Mouse (Mus musculus): Measurements from ENCODE around the gene Smpd1. TPM values are rescaled to one million over a fixed set of nuclear protein-coding genes. Genes with fewer than 3 reads are reported as not detected.

Smpd1 gene
- polyA plus RNA-seq, 1 experiment from 2014 or later, result 45.7 TPM

DNA sequence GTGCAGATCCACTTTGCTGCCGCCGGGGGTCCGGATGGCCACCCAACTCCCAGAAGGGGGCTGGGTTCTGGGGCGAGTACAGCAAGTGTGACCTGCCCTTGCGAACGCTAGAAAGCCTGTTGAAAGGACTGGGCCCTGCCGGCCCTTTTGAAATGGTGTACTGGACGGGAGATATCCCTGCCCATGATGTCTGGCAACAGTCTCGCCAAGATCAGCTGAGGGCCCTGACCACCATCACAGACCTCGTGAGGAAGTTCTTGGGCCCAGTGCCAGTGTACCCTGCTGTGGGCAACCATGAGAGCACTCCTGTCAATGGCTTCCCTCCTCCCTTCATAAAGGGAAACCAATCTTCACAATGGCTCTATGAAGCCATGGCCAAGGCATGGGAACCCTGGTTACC, 1.4 kb downstream of the Smpd1 start:
- peaks cover 20% of the 10 kb centered on the region for H3K36me3 ChIP-seq (ENCODE audit: control insufficient read depth, insufficient read depth, low read length)
- no peaks in the 10 kb centered on the region for H3K9me3 ChIP-seq (ENCODE audit: control insufficient read depth, low read length)
- H3K9ac ChIP-seq (ENCODE audit: low read depth, low read length), result no peak overlapping the region
- ATAC-seq (ENCODE audit: low FRiP score, low TSS enrichment), result no peak
- WGBS, result 94% methylated on average over 10 of the region's 10 CpGs
- H3K27me3 ChIP-seq (ENCODE audit: control insufficient read depth, insufficient read depth, low read length), result no peaks in the 10 kb centered on the region
- H3K4me3 ChIP-seq (ENCODE audit: low read length), result no peak overlapping the region
- H3K27ac ChIP-seq (ENCODE audit: low read depth, low read length), result no peak overlapping the region
- H3K4me2 ChIP-seq (replicated peaks; ENCODE audit: low read depth, low read length), result no peak overlapping the region
- H3K4me1 ChIP-seq (ENCODE audit: control insufficient read depth, insufficient read depth, low read length), result peaks cover 10% of the 10 kb centered on the region; the same call in 1 of the 2 replicates

DNA sequence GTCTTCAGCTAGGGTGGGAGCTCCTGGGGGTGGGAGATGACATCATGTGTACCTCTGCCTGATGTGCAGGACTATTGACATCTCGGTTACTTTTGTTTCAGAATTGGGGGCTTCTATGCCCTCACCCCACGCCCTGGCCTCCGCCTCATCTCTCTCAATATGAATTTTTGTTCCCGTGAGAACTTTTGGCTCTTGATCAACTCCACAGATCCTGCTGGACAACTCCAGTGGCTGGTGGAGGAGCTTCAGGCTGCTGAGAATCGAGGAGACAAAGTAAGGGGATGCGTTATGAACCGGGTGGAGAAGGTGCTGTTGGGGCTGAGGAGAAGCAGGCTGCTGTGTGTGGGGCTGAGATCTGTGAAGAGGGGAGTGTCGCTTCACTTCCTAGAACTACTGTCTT, 2.2 kb downstream of the Smpd1 start:
- Histone ChIP-seq H3K27me3 (ENCODE audit: control insufficient read depth, insufficient read depth, low read length) (no peaks in the 10 kb centered on the region), H3K4me3 (ENCODE audit: low read length) (no peak overlapping the region), H3K9me3 (ENCODE audit: control insufficient read depth, low read length) (no peaks in the 10 kb centered on the region), H3K27ac (ENCODE audit: low read depth, low read length) (no peak overlapping the region), H3K9ac (ENCODE audit: low read depth, low read length) (no peak overlapping the region), H3K36me3 (ENCODE audit: control insufficient read depth, insufficient read depth, low read length) (peaks cover 24% of the 10 kb centered on the region), H3K4me1 (ENCODE audit: control insufficient read depth, insufficient read depth, low read length) (peaks cover 10% of the 10 kb centered on the region; the same call in 1 of the 2 replicates), H3K4me2 (replicated peaks; ENCODE audit: low read depth, low read length) (no peak overlapping the region)
- ATAC-seq (ENCODE audit: low FRiP score, low TSS enrichment), result no peak
- 91% methylated on average over 8 of the region's 8 CpGs for WGBS

DNA sequence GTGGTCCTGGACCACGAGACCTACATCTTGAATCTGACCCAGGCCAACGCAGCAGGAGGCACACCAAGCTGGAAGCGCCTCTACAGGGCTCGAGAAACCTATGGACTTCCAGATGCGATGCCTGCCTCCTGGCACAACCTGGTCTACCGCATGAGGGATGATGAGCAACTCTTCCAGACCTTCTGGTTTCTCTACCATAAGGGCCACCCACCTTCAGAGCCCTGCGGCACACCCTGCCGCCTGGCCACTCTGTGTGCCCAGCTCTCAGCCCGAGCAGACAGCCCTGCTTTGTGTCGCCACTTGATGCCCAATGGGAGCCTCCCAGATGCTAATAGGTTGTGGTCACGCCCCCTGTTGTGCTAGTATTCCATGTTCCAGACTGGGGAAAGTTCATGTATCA, 3.5 kb downstream of the Smpd1 start:
- Histone ChIP-seq H3K9me3 (ENCODE audit: control insufficient read depth, low read length) (no peaks in the 10 kb centered on the region), H3K36me3 (ENCODE audit: control insufficient read depth, insufficient read depth, low read length) (peaks cover 26% of the 10 kb centered on the region), H3K27me3 (ENCODE audit: control insufficient read depth, insufficient read depth, low read length) (no peaks in the 10 kb centered on the region), H3K4me3 (ENCODE audit: low read length) (no peak overlapping the region), H3K4me2 (replicated peaks; ENCODE audit: low read depth, low read length) (no peak overlapping the region), H3K4me1 (ENCODE audit: control insufficient read depth, insufficient read depth, low read length) (peaks cover 10% of the 10 kb centered on the region; the same call in 1 of the 2 replicates), H3K27ac (ENCODE audit: low read depth, low read length) (no peak overlapping the region), H3K9ac (ENCODE audit: low read depth, low read length) (no peak overlapping the region)
- ATAC-seq (ENCODE audit: low FRiP score, low TSS enrichment), result no peak
- 87% methylated on average over 11 of the region's 11 CpGs for WGBS

DNA sequence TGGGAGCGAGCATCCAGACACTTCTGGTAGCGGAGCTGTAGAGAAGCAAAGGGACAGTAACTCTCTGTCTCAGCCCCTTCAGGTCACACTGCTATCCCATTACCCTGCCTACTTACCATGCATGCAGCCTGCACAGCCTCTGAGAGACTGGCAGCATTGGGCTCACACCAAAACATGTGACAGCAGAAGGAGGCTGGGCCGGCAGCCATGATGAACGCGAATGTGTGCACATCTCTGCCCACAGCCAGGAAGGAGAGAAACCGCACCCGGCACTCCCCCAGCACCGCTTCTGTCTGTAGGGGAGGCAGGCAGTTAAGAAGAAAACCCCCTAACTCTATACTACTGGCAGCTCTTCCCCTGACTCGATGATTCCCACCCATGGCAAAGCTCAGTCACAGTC, 4.9 kb downstream of the Smpd1 start:
- Histone ChIP-seq H3K4me3 (ENCODE audit: low read length) (no peak overlapping the region), H3K9me3 (ENCODE audit: control insufficient read depth, low read length) (no peaks in the 10 kb centered on the region), H3K4me2 (replicated peaks; ENCODE audit: low read depth, low read length) (no peak overlapping the region), H3K36me3 (ENCODE audit: control insufficient read depth, insufficient read depth, low read length) (peaks cover 30% of the 10 kb centered on the region), H3K9ac (ENCODE audit: low read depth, low read length) (no peak overlapping the region), H3K27ac (ENCODE audit: low read depth, low read length) (no peak overlapping the region), H3K27me3 (ENCODE audit: control insufficient read depth, insufficient read depth, low read length) (no peaks in the 10 kb centered on the region), H3K4me1 (ENCODE audit: control insufficient read depth, insufficient read depth, low read length) (peaks cover 6% of the 10 kb centered on the region; the same call in 1 of the 2 replicates)
- no peak for ATAC-seq (ENCODE audit: low FRiP score, low TSS enrichment)
- 90% methylated on average over 9 of the region's 9 CpGs for WGBS

DNA sequence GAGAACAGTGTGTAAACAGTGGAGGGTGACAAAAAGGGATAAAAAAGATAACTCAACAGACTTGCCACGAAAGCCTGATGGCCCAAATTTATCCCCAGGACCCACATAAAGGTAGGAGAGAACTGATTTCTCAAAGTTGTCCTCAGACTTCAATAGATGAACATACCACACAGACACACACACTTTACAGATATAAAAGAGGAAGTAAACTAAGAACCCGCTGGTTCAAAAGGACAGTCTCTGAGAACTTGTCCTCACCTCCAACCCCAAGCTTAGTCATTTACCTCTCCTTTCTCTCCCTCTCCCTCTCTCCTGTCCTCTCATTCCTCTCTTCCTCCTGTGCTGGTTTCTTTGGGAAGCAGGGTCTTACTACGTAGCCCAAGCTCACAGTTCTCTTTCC, 8.2 kb downstream of the Smpd1 start:
- Histone ChIP-seq H3K4me3 (ENCODE audit: low read length) (no peak overlapping the region), H3K4me1 (ENCODE audit: control insufficient read depth, insufficient read depth, low read length) (no peaks in the 10 kb centered on the region), H3K4me2 (replicated peaks; ENCODE audit: low read depth, low read length) (no peak overlapping the region), H3K9me3 (ENCODE audit: control insufficient read depth, low read length) (no peaks in the 10 kb centered on the region), H3K27ac (ENCODE audit: low read depth, low read length) (no peak overlapping the region), H3K9ac (ENCODE audit: low read depth, low read length) (no peak overlapping the region), H3K27me3 (ENCODE audit: control insufficient read depth, insufficient read depth, low read length) (no peaks in the 10 kb centered on the region), H3K36me3 (ENCODE audit: control insufficient read depth, insufficient read depth, low read length) (peaks cover 52% of the 10 kb centered on the region)
- WGBS, result 95% methylated on average over 3 of the region's 3 CpGs
- no peak for ATAC-seq (ENCODE audit: low FRiP score, low TSS enrichment)

DNA sequence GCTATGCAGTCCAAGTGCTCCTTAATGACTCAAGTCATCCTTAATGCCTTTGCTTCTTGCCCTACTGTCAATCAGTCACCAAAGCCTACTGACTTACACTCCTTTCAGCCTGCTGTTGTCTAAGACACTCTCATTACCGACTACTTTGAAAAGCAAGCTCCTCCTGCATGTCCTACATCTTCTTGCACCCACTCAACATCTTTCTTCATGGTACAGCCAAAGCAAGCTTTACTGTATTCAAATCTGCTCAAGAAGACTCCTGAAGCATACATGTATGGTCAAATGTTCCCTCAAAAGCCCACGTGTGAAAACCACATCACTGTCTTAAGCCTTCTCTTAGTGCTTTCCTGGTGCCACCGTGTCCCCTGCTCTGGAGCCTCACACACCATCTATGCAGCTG, 9.2 kb downstream of the Smpd1 start:
- 84% methylated on average over 3 of the region's 3 CpGs for WGBS
- peaks cover 46% of the 10 kb centered on the region for H3K36me3 ChIP-seq (ENCODE audit: control insufficient read depth, insufficient read depth, low read length)
- no peak overlapping the region for H3K27ac ChIP-seq (ENCODE audit: low read depth, low read length)

DNA sequence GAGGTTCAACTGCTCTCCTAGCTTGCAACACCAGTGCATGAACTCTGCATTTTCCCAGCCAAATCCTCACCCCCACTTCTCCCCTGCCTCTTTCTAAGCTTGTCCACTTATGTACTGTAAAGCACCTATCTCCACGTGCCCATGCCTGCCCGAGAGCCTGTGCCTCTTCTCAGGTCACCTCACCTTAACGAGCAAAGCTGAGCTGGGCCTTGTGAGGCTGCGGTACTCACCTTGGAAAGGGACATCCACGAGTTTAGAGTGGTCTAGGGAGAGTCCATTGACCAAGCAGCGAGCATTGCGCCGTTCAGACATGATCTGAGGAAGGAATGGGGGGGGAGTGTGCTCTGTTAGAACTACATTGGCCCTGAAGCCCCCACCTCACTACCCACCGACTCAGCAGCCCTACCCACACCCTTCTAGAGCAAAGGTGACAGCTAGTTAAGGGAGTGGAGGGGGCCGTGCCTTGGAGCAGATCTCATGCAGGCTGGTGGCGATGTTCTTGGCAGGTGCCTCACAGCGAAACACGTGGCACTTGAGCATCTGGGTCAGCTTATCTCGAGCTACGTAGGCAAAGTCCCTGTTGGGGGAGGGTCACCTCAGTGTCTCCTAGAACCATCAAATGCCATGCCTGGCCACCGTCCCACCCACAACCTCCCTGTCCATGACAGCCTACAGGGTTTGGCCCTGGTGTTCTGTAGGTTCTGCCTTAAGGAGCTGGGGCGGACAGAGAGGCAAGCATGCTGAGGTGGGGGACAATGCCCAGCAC, 11.1 kb downstream of the Smpd1 start:
- H3K4me3 ChIP-seq (ENCODE audit: low read length), result no peak overlapping the region
- peaks cover 36% of the 10 kb centered on the region for H3K36me3 ChIP-seq (ENCODE audit: control insufficient read depth, insufficient read depth, low read length)
- no peak for ATAC-seq (ENCODE audit: low FRiP score, low TSS enrichment)
- no peaks in the 10 kb centered on the region for H3K27me3 ChIP-seq (ENCODE audit: control insufficient read depth, insufficient read depth, low read length)
- H3K4me2 ChIP-seq (replicated peaks; ENCODE audit: low read depth, low read length), result no peak overlapping the region
- WGBS, result 91% methylated on average over 17 of the region's 17 CpGs
- no peaks in the 10 kb centered on the region for H3K9me3 ChIP-seq (ENCODE audit: control insufficient read depth, low read length)
- H3K9ac ChIP-seq (ENCODE audit: low read depth, low read length), result no peak overlapping the region
- H3K4me1 ChIP-seq (ENCODE audit: control insufficient read depth, insufficient read depth, low read length), result peaks cover 17% of the 10 kb centered on the region; the same call in 1 of the 2 replicates
- no peak overlapping the region for H3K27ac ChIP-seq (ENCODE audit: low read depth, low read length)

More for the DNA sequence above, 9.2 kb downstream of the Smpd1 start:
- no peak for ATAC-seq (ENCODE audit: low FRiP score, low TSS enrichment)
- Histone ChIP-seq H3K9ac (ENCODE audit: low read depth, low read length) (no peak overlapping the region), H3K4me1 (ENCODE audit: control insufficient read depth, insufficient read depth, low read length) (no peaks in the 10 kb centered on the region), H3K4me2 (replicated peaks; ENCODE audit: low read depth, low read length) (no peak overlapping the region), H3K9me3 (ENCODE audit: control insufficient read depth, low read length) (no peaks in the 10 kb centered on the region), H3K4me3 (ENCODE audit: low read length) (no peak overlapping the region), H3K27me3 (ENCODE audit: control insufficient read depth, insufficient read depth, low read length) (no peaks in the 10 kb centered on the region)

DNA sequence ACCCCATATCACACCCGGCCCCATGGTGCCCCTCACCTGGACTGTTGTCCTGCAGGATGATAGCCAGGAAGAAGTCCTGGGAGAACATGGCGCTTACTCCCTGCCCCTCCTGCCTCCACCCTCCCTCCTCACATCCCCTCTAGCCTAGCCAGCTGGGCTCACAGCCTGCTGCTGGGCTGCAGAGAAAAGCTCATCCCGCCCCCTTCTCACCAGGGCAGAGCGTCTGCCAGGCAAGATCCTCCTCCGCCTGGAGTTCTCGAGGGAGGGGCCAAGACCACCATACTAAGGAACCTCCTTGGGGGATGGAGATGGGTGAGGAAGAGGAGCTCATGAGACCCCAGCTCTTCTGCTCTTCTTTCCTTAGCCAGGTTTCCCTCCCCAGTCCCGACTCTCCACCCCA, 14.4 kb downstream of the Smpd1 start:
- ATAC-seq (ENCODE audit: low FRiP score, low TSS enrichment), result peak; percentile 45
- Histone ChIP-seq H3K36me3 (ENCODE audit: control insufficient read depth, insufficient read depth, low read length) (peaks cover 41% of the 10 kb centered on the region), H3K27me3 (ENCODE audit: control insufficient read depth, insufficient read depth, low read length) (no peaks in the 10 kb centered on the region), H3K4me2 (replicated peaks; ENCODE audit: low read depth, low read length) (no peak overlapping the region), H3K9ac (ENCODE audit: low read depth, low read length) (no peak overlapping the region), H3K4me3 (ENCODE audit: low read length) (no peak overlapping the region), H3K27ac (ENCODE audit: low read depth, low read length) (no peak overlapping the region), H3K9me3 (ENCODE audit: control insufficient read depth, low read length) (no peaks in the 10 kb centered on the region), H3K4me1 (ENCODE audit: control insufficient read depth, insufficient read depth, low read length) (peaks cover 18% of the 10 kb centered on the region; the same call in 1 of the 2 replicates)
- 20% methylated on average over 7 of the region's 7 CpGs for WGBS

DNA sequence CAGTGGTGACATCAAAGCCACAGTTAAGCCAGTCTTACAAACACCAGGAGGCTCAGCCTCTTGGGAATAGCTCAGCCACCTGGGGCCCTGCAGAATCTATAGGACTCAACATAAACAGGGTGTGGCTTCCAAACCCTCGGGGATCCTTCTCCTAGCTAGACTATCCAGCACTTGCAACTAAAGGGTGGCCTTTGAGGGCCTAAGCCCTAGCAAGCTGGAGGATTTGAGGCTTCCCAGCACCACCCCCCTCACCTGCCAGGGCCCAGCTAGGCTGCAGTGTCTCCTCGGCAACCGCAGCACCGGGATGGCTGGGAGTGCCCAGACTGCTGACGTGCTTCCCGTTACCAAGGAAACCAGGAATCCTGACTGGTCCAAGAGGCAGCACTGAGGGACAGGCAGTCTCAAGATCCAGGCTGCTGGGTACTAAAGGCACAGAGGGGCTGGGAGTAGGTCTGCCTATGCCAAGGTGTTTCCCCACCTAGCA, 14.9 kb downstream of the Smpd1 start:
- peaks cover 41% of the 10 kb centered on the region for H3K36me3 ChIP-seq (ENCODE audit: control insufficient read depth, insufficient read depth, low read length)
- H3K9ac ChIP-seq (ENCODE audit: low read depth, low read length), result no peak overlapping the region
- no peak overlapping the region for H3K27ac ChIP-seq (ENCODE audit: low read depth, low read length)
- H3K4me3 ChIP-seq (ENCODE audit: low read length), result no peak overlapping the region
- peaks cover 18% of the 10 kb centered on the region; the same call in 1 of the 2 replicates for H3K4me1 ChIP-seq (ENCODE audit: control insufficient read depth, insufficient read depth, low read length)
- no peak overlapping the region for H3K4me2 ChIP-seq (replicated peaks; ENCODE audit: low read depth, low read length)
- H3K9me3 ChIP-seq (ENCODE audit: control insufficient read depth, low read length), result no peaks in the 10 kb centered on the region
- WGBS, result 10% methylated on average over 6 of the region's 6 CpGs
- ATAC-seq (ENCODE audit: low FRiP score, low TSS enrichment), result peak; percentile 65
- no peaks in the 10 kb centered on the region for H3K27me3 ChIP-seq (ENCODE audit: control insufficient read depth, insufficient read depth, low read length)
